Mouse (Mus musculus) liver, embryonic 14.5 days (tissue): ENCODE measurements around the gene Mamstr. TPM values are rescaled to one million over a fixed set of nuclear protein-coding genes. Genes with fewer than 3 reads are reported as not detected.

Experiments
- ATAC-seq: fragments of 200-750 bp; cut with Nextera tagmentation; 2 replicates; pipeline ENCODE4 v1.8.0; 2017; ENCODE audit warnings: moderate number of reproducible peaks, mild to moderate bottlenecking, moderate library complexity; ENCODE audit not compliant: insufficient read depth
- DNase-seq, 3 experiments: peaks; one replicate each; pipeline ENCODE4 v3.0.0-alpha.2; 2012 to 2013; ENCODE audit warnings: low read depth in 3 of 3, low spot score in 3 of 3
- H3K27ac ChIP-seq: fragments of 300-500 bp; sonication (generic); 2 replicates; pipeline ENCODE4 v1.5.1; 2014; ENCODE audit warnings: moderate library complexity, mild to moderate bottlenecking, control low read depth, inconsistent platforms
- H3K27me3 ChIP-seq: fragments of 300-500 bp; sonication (generic); 2 replicates; pipeline ENCODE4 v1.6.1; 2014; ENCODE audit warnings: mild to moderate bottlenecking, low read length, moderate library complexity; ENCODE audit not compliant: control insufficient read depth, insufficient read depth
- H3K36me3 ChIP-seq: fragments of 300-500 bp; sonication (generic); replicated peaks from 2 replicates; pipeline ENCODE4 v1.6.1; 2014; ENCODE audit warnings: low read depth; ENCODE audit not compliant: control insufficient read depth, insufficient read depth
- H3K4me1 ChIP-seq, 2 experiments: fragments of 200-500 bp in 1 of 2; fragments of 300-500 bp in 1 of 2; sonication (generic) in 1 of 2; replicated peaks; 2 replicates each; pipeline ENCODE4 v1.6.1; 2012 to 2014; ENCODE audit warnings: antibody characterized with exemption in 1 of 2, inconsistent platforms in 1 of 2, low read length in 1 of 2; ENCODE audit not compliant: control insufficient read depth in 2 of 2, insufficient read depth in 2 of 2
- H3K4me2 ChIP-seq: fragments of 300-500 bp; sonication (generic); 2 replicates; pipeline ENCODE4 v1.6.1; 2014; ENCODE audit warnings: low read depth, mild to moderate bottlenecking, control low read depth, moderate library complexity
- H3K4me3 ChIP-seq, 2 experiments: fragments of 200-500 bp in 1 of 2; fragments of 300-500 bp in 1 of 2; sonication (generic) in 1 of 2; 2 replicates each; pipeline ENCODE4 v1.5.1; 2012 to 2014; ENCODE audit warnings: low read depth in 2 of 2, low read length in 2 of 2, mild to moderate bottlenecking in 2 of 2, control low read depth in 1 of 2, inconsistent platforms in 1 of 2, moderate library complexity in 1 of 2; ENCODE audit not compliant: insufficient read depth in 1 of 2
- H3K9ac ChIP-seq: fragments of 300-500 bp; sonication (generic); replicated peaks from 2 replicates; pipeline ENCODE4 v1.6.1; 2014; ENCODE audit warnings: mild to moderate bottlenecking, control low read depth, moderate library complexity
- H3K9me3 ChIP-seq: fragments of 300-500 bp; sonication (generic); 2 replicates; pipeline ENCODE4 v1.6.1; 2016; ENCODE audit warnings: low read length, mixed read lengths; ENCODE audit not compliant: control insufficient read depth
- CTCF ChIP-seq: IDR thresholded peaks from 2 replicates; pipeline ENCODE4 v1.5.1; 2016; ENCODE audit warnings: antibody characterized with exemption, low read depth, control low read depth
- EP300 ChIP-seq: IDR thresholded peaks from 2 replicates; pipeline ENCODE4 v1.6.1; 2016; ENCODE audit warnings: antibody characterized with exemption, low read depth
- WGBS: fragments of 180-500 bp; shearing (Covaris S2); extraction: QIAGEN DNeasy Blood & Tissue Kit; methylation state at CpG from one replicate; pipeline ENCODE4 v1.1.7; 2014; ENCODE audit not compliant: insufficient replicate concordance; 5-methylcytosine and 5-hydroxymethylcytosine counted together
- polyA plus RNA-seq, 2 experiments: library from polyadenylated mRNA; depleted of rRNA in 1 of 2; stranded (reverse) in 1 of 2; unstranded in 1 of 2; fragments of >200 nt; fragmentation: Nextera tagmentation in 1 of 2; extraction: Ambion mirVana in 1 of 2; gene quantifications; 2 replicates each; pipeline versions ENCODE4 v1.2.1 to v1.2.3; 2012 to 2014

Mamstr gene
- polyA plus RNA-seq, 2 experiments: 0.25 TPM; not detected in 1

DNA sequence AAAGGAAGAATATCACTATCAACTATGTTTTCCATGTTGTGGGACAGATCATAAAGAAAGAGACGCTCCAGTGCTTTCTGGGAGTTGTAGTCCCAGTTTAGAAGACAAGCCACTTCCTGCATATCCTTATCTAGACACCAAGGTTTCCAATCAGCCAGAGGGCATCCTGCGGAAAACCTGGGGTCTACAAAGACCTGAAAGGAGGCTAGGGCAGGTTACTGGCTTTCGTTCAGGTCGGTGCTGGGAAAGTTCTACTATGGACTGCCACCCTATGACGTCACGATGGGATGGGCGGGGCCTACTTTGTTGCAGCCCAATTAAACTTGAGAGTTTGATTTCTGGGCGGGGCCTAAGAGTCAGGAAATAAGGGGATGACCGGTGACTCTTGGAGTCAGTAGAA lies 18.3 kb upstream of the Mamstr start, which contains the start of gene Izumo1:
Gene Izumo1 (plus strand): TSS at position 369 of the 400 bp plus-strand sequence.
- WGBS: 18% methylated on average over 9 of the region's 9 CpGs
- ATAC-seq: no peak

DNA sequence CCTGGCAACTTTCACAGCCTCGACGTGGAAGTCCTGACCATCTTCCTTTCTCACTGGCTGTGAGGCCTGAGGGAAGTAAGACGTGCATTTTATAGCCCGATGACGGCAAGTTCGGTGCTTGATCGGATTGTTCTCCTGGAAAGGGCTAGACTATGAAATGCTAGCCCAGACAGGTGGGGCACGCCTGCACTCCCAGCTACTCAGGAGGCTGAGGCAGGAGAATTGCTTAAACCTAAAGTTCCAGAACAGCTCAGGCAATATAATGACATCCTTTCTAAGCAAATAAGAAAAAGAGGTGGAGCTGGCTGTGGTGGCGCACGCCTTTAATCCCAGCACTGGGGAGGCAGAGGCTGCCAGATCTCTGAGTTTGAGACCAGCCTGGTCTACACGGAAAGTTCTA lies 16.3 kb upstream of the Mamstr start:
- Histone ChIP-seq H3K4me3 (no peak overlapping the region), H3K27me3 (peaks cover 17% of the 10 kb centered on the region), H3K9ac (no peak overlapping the region), H3K4me1 (peaks cover 0 to 4% of the 10 kb centered on the region in 2 experiments; a peak in 1 of 4 replicates), H3K27ac (no peak overlapping the region), H3K4me2 (no peak overlapping the region), H3K36me3 (no peaks in the 10 kb centered on the region), H3K9me3 (no peaks in the 10 kb centered on the region)
- ATAC-seq (no peak), DNase-seq (peak in 1 of 3 experiments; percentile 19)
- 71% methylated on average over 11 of the region's 11 CpGs for WGBS
- TF ChIP-seq EP300 (no peak), CTCF (no peak)

More for the DNA sequence above, 18.3 kb upstream of the Mamstr start, which contains the start of gene Izumo1:
- Histone ChIP-seq H3K27me3 (peaks cover 10% of the 10 kb centered on the region), H3K4me3 (peak within 1 kb of the TSS in 1 of 2 experiments; percentile 24; a peak in 1 of 4 replicates), H3K36me3 (no peaks in the 10 kb centered on the region), H3K9me3 (no peaks in the 10 kb centered on the region), H3K9ac (no peak within 1 kb of the TSS), H3K4me1 (peaks cover 0 to 4% of the 10 kb centered on the region in 2 experiments; a peak in 1 of 4 replicates), H3K27ac (no peak within 1 kb of the TSS), H3K4me2 (peak within 1 kb of the TSS; percentile 22; the same call in 1 of the 2 replicates)
- peak in 1 of 3 experiments; percentile 12 for DNase-seq
- no peak for TF ChIP-seq CTCF
- no peak for TF ChIP-seq EP300

DNA sequence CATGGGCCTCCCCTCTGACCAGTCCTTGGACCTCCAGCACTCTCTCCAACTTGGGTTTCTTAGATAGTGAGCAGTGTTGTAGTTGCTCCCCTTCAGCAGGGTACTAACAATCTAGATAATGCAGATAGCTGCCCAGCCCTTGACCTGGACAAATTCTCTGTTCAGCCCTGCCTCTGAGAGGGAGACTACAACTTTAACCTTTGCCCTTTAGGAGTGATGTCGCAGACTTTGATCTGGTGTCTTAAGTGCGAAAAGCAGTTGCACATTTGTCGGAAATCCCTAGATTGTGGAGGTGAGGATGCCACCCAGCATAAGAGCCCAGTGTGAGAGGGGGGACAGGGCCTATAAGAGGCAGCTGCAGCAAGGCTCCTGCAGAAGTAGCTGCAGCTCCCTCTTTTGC lies 15.1 kb upstream of the Mamstr start:
- no peaks in the 10 kb centered on the region for H3K36me3 ChIP-seq
- 71% methylated on average over 3 of the region's 3 CpGs for WGBS
- H3K4me2 ChIP-seq: no peak overlapping the region
- no peak for DNase-seq
- no peak for ATAC-seq
- peaks cover 0 to 4% of the 10 kb centered on the region in 2 experiments; a peak in 1 of 4 replicates for H3K4me1 ChIP-seq
- H3K9me3 ChIP-seq: no peaks in the 10 kb centered on the region
- no peak overlapping the region for H3K9ac ChIP-seq
- H3K4me3 ChIP-seq: no peak overlapping the region
- H3K27me3 ChIP-seq: peaks cover 20% of the 10 kb centered on the region
- no peak for TF ChIP-seq CTCF
- no peak for TF ChIP-seq EP300
- no peak overlapping the region for H3K27ac ChIP-seq

DNA sequence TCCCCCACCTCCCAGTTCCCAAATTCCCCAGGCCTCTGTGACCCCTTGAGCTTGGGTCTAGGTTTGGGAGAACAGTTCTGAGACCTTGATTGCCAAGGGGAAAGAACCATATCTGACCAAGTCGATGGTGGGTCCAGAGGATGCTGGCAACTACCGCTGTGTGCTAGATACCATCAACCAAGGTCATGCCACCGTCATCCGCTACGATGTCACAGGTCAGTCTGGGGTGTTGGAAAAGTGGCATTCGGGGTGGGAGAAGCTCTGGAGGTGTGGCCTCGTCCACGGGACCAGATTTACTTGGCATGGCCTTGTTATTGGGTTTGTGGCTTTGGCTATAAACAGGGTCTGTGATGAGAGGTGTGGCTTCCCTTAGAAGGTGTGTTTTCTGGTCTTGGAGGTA lies 14.3 kb upstream of the Mamstr start:
- no peaks in the 10 kb centered on the region for H3K36me3 ChIP-seq
- H3K4me3 ChIP-seq: no peak overlapping the region
- peaks cover 0 to 4% of the 10 kb centered on the region in 2 experiments; a peak in 1 of 4 replicates for H3K4me1 ChIP-seq
- H3K9me3 ChIP-seq: no peaks in the 10 kb centered on the region
- no peak for DNase-seq
- ATAC-seq: no peak
- H3K27ac ChIP-seq: no peak overlapping the region
- H3K27me3 ChIP-seq: peaks cover 20% of the 10 kb centered on the region
- TF ChIP-seq EP300 (no peak), CTCF (no peak)
- H3K4me2 ChIP-seq: no peak overlapping the region
- H3K9ac ChIP-seq: no peak overlapping the region
- 60% methylated on average over 8 of the region's 8 CpGs for WGBS

DNA sequence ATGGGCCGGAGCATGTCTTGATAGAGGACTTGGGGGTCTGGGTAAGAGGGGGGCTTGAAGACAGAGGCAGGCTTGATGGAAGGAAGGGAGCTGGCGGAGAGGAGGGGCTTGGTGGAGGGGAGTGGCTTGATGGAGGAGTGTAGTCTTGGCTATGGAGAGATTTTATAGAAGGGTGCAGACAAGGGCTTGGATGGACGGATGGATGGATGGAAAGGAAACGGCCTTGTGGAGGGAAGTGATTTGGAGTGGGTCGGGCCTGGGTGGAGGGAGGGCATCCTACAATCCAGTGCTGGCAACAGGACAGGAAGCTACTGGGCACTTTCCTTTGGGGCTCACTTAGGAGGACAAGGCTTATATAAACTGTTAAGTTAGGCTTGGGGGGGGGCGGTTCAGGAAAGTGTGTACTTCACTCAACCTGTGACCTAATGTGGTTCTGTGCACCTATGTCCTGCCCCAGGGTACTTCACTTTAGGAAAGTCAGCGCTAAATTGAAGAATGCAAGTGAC lies 13.2 kb upstream of the Mamstr start:
- no peak for DNase-seq
- Histone ChIP-seq H3K9me3 (no peaks in the 10 kb centered on the region), H3K4me1 (no peaks in the 10 kb centered on the region), H3K4me3 (no peak overlapping the region), H3K27ac (no peak overlapping the region), H3K4me2 (no peak overlapping the region), H3K27me3 (peaks cover 20% of the 10 kb centered on the region), H3K9ac (no peak overlapping the region), H3K36me3 (no peaks in the 10 kb centered on the region)
- ATAC-seq: no peak
- WGBS: 58% methylated on average over 7 of the region's 7 CpGs
- TF ChIP-seq EP300 (no peak), CTCF (no peak)
